Mouse (Mus musculus) brown adipose tissue, adult 24 weeks (tissue): ENCODE results near the gene Mtx3. TPM values are rescaled to one million over a fixed set of nuclear protein-coding genes. Genes with fewer than 3 reads are reported as not detected.

Source experiments
- polyA plus RNA-seq: library from polyadenylated mRNA; stranded (reverse); fragments of >200 nt; gene quantifications from 2 replicates; pipeline ENCODE4 v1.2.4, GENCODE M21; 2012; ENCODE audit not compliant: missing spikeins, insufficient read depth, insufficient read length

Mtx3 gene
- polyA plus RNA-seq, 1 experiment = 19.6 TPM

Other genes starting within 250 kb of the Mtx3 start
- gene Serinc5, start 233.7 kb upstream of the Mtx3 start, polyA plus RNA-seq = 3.2 and 4.0 TPM in 2 replicates
- 0.71 and 2.7 TPM in 2 replicates for gene Thbs4, start 49.9 kb upstream of the Mtx3 start, polyA plus RNA-seq